Mouse (Mus musculus) ES-E14 (cell line): ENCODE data around the gene Slfn1.

Experiments used
- CHD2 ChIP-seq: IDR thresholded peaks from 2 replicates; pipeline ENCODE4 v1.6.1; 2014; ENCODE audit warnings: mild to moderate bottlenecking, low read depth, low read length, inconsistent platforms
- HCFC1 ChIP-seq: IDR thresholded peaks from 2 replicates; pipeline ENCODE4 v1.6.1; 2012; ENCODE audit warnings: low read length, inconsistent platforms, borderline replicate concordance; ENCODE audit not compliant: insufficient read depth
- MAFK ChIP-seq: IDR thresholded peaks from 2 replicates; pipeline ENCODE4 v1.6.1; 2014; ENCODE audit warnings: mild to moderate bottlenecking, low read depth, low read length, inconsistent platforms; ENCODE audit not compliant: insufficient read depth
- ZNF384 ChIP-seq: IDR thresholded peaks from 2 replicates; pipeline ENCODE4 v1.6.1; 2012; ENCODE audit warnings: low read depth, low read length, inconsistent platforms

- no peak for TF ChIP-seq HCFC1
- no peak for TF ChIP-seq ZNF384
- TF ChIP-seq CHD2, result no peak
- TF ChIP-seq MAFK, result no peak
These were observed 8.3 kb downstream of the Slfn1 start for GRCm38 (mm10) chr11:83124906-83125305.
